In genomic region chr5:30270571-30271190, GRCm38 (mm10) we compare ENCODE assay signal across 8 mouse cellular contexts. TPM values are rescaled to one million over a fixed set of nuclear protein-coding genes. Genes with fewer than 3 reads are reported as not detected.
DNase-seq lines count a peak whose midpoint lies in the region; ATAC-seq and TF ChIP-seq lines count a peak whose summit lies in the region.

No protein-coding gene starts in this region.

- peaks cover 17% of the 10 kb centered on the region; the same call in 1 of the 2 replicates for H3K4me1 ChIP-seq in embryonic facial prominence, embryonic 13.5 days
- H3K4me1 ChIP-seq in embryonic facial prominence, embryonic 10.5 days = peaks cover 3% of the 10 kb centered on the region; the same call in 1 of the 2 replicates
- no peaks in the 10 kb centered on the region for H3K4me1 ChIP-seq in midbrain, embryonic 15.5 days
- no peaks in the 10 kb centered on the region for H3K4me1 ChIP-seq in midbrain, embryonic 13.5 days (replicated peaks)
- H3K4me1 ChIP-seq in stomach, postnatal 0 days (replicated peaks; ENCODE audit: control insufficient read depth, insufficient read depth) = peaks cover 5% of the 10 kb centered on the region; the same call in 1 of the 2 replicates
- H3K4me1 ChIP-seq in midbrain, postnatal 0 days (ENCODE audit: insufficient read depth, low read length) = no peaks in the 10 kb centered on the region

- H3K36me3 ChIP-seq in embryonic facial prominence, embryonic 13.5 days = peaks cover 25% of the 10 kb centered on the region
- peaks cover 30% of the 10 kb centered on the region for H3K36me3 ChIP-seq in embryonic facial prominence, embryonic 10.5 days (replicated peaks)
- peaks cover 5% of the 10 kb centered on the region; the same call in 1 of the 2 replicates for H3K36me3 ChIP-seq in midbrain, embryonic 15.5 days (replicated peaks)
- peaks cover 25% of the 10 kb centered on the region for H3K36me3 ChIP-seq in midbrain, embryonic 13.5 days
- H3K36me3 ChIP-seq in stomach, postnatal 0 days (ENCODE audit: control insufficient read depth, insufficient read depth, low read length) = peaks cover 18% of the 10 kb centered on the region; the same call in 1 of the 2 replicates
- peaks cover 5% of the 10 kb centered on the region; the same call in 1 of the 2 replicates for H3K36me3 ChIP-seq in midbrain, postnatal 0 days (ENCODE audit: insufficient read depth, low read length)

- no peak overlapping the region for H3K4me2 ChIP-seq in embryonic facial prominence, embryonic 13.5 days
- no peak overlapping the region for H3K4me2 ChIP-seq in midbrain, embryonic 15.5 days
- no peak overlapping the region for H3K4me2 ChIP-seq in midbrain, embryonic 13.5 days (replicated peaks)
- no peak overlapping the region for H3K4me2 ChIP-seq in stomach, postnatal 0 days (replicated peaks; ENCODE audit: low read depth)
- no peak overlapping the region for H3K4me2 ChIP-seq in midbrain, postnatal 0 days (ENCODE audit: low read depth, low read length, poor library complexity, severe bottlenecking)

- no peak overlapping the region for H3K4me3 ChIP-seq in embryonic facial prominence, embryonic 13.5 days
- no peak overlapping the region for H3K4me3 ChIP-seq in embryonic facial prominence, embryonic 10.5 days
- no peak overlapping the region for H3K4me3 ChIP-seq in midbrain, embryonic 15.5 days
- H3K4me3 ChIP-seq in midbrain, embryonic 13.5 days (replicated peaks) = no peak overlapping the region
- H3K4me3 ChIP-seq in left cerebral cortex, adult 2 months = no peak overlapping the region
- H3K4me3 ChIP-seq in stomach, postnatal 0 days (ENCODE audit: low read depth, low read length) = no peak overlapping the region
- no peak overlapping the region for H3K4me3 ChIP-seq in midbrain, postnatal 0 days (ENCODE audit: low read depth, low read length)

- no peak for TF ChIP-seq EP300 in stomach, postnatal 0 days (optimal IDR thresholded peaks at IDR 0.05)

- whole genome bisulfite sequencing in embryonic facial prominence, embryonic 13.5 days = 71% methylated on average over 11 of the region's 11 CpGs
- WGBS in embryonic facial prominence, embryonic 10.5 days = 87% methylated on average over 11 of the region's 11 CpGs
- 68% methylated on average over 11 of the region's 11 CpGs for WGBS in midbrain, embryonic 15.5 days
- 76% methylated on average over 11 of the region's 11 CpGs for WGBS in midbrain, embryonic 13.5 days
- 53% methylated on average over 11 of the region's 11 CpGs for WGBS in stomach, postnatal 0 days
- 56% methylated on average over 11 of the region's 11 CpGs for WGBS in midbrain, postnatal 0 days

- TF ChIP-seq CTCF in left cerebral cortex, adult 2 months (IDR thresholded peaks at IDR 0.05) = no peak
- no peak for TF ChIP-seq CTCF in stomach, postnatal 0 days (IDR thresholded peaks at IDR 0.05; ENCODE audit: low read depth)
- no peak for TF ChIP-seq CTCF in midbrain, postnatal 0 days (IDR thresholded peaks at IDR 0.05)

- no peak for DNase-seq in embryonic facial prominence, embryonic 10.5 days (ENCODE audit: low spot score)
- DNase-seq in left cerebral cortex, adult 2 months (ENCODE audit: extremely low spot score in 1 of 2, low spot score in 2 of 2) = peak; percentile 51 to 56
- DNase-seq in stomach, postnatal 0 days (ENCODE audit: low spot score) = no peak
- DNase-seq in natural killer cell, adult 2 months (ENCODE audit: low spot score in 2 of 2) = no peak
- no peak for DNase-seq in midbrain, postnatal 0 days (ENCODE audit: low spot score)

- H3K9ac ChIP-seq in embryonic facial prominence, embryonic 13.5 days = no peak overlapping the region
- no peak overlapping the region for H3K9ac ChIP-seq in midbrain, embryonic 15.5 days
- H3K9ac ChIP-seq in midbrain, embryonic 13.5 days (replicated peaks) = no peak overlapping the region
- H3K9ac ChIP-seq in stomach, postnatal 0 days (ENCODE audit: low read length) = no peak overlapping the region
- no peak overlapping the region for H3K9ac ChIP-seq in midbrain, postnatal 0 days (replicated peaks; ENCODE audit: low read length, poor library complexity, severe bottlenecking)

- intact Hi-C loops in left cerebral cortex, adult 2 months (cut with DNase I) = loop anchor here (2.0 kb wide), 1 partner anchor 34 kb away; no protein-coding TSS in a partner anchor

- H3K9me3 ChIP-seq in embryonic facial prominence, embryonic 13.5 days = no peaks in the 10 kb centered on the region
- no peaks in the 10 kb centered on the region for H3K9me3 ChIP-seq in embryonic facial prominence, embryonic 10.5 days
- no peaks in the 10 kb centered on the region for H3K9me3 ChIP-seq in midbrain, embryonic 15.5 days
- no peaks in the 10 kb centered on the region for H3K9me3 ChIP-seq in midbrain, embryonic 13.5 days
- no peaks in the 10 kb centered on the region for H3K9me3 ChIP-seq in stomach, postnatal 0 days (ENCODE audit: control insufficient read depth, low read length)
- no peaks in the 10 kb centered on the region for H3K9me3 ChIP-seq in midbrain, postnatal 0 days (ENCODE audit: low read length)

- H3K27ac ChIP-seq in embryonic facial prominence, embryonic 13.5 days = peak overlapping the region; percentile 64
- H3K27ac ChIP-seq in embryonic facial prominence, embryonic 10.5 days (replicated peaks) = no peak overlapping the region
- H3K27ac ChIP-seq in midbrain, embryonic 15.5 days = peak overlapping the region; percentile 36; the same call in 1 of the 2 replicates
- no peak overlapping the region for H3K27ac ChIP-seq in midbrain, embryonic 13.5 days
- peak overlapping the region; percentile 47; the same call in 1 of the 2 replicates for H3K27ac ChIP-seq in left cerebral cortex, adult 2 months
- H3K27ac ChIP-seq in stomach, postnatal 0 days (replicated peaks) = peak overlapping the region; percentile 26; the same call in 1 of the 2 replicates
- H3K27ac ChIP-seq in midbrain, postnatal 0 days (ENCODE audit: low read depth, low read length) = no peak overlapping the region

- H3K27me3 ChIP-seq in embryonic facial prominence, embryonic 13.5 days = no peaks in the 10 kb centered on the region
- H3K27me3 ChIP-seq in embryonic facial prominence, embryonic 10.5 days (replicated peaks; ENCODE audit: low read depth, poor library complexity, severe bottlenecking) = no peaks in the 10 kb centered on the region
- no peaks in the 10 kb centered on the region for H3K27me3 ChIP-seq in midbrain, embryonic 15.5 days (replicated peaks)
- H3K27me3 ChIP-seq in midbrain, embryonic 13.5 days = no peaks in the 10 kb centered on the region
- no peaks in the 10 kb centered on the region for H3K27me3 ChIP-seq in stomach, postnatal 0 days (ENCODE audit: control insufficient read depth, insufficient read depth, low read length)
- no peaks in the 10 kb centered on the region for H3K27me3 ChIP-seq in midbrain, postnatal 0 days (ENCODE audit: insufficient read depth, low read length)

- ATAC-seq in embryonic facial prominence, embryonic 13.5 days (ENCODE audit: insufficient number of reproducible peaks, insufficient read depth, low FRiP score, low TSS enrichment, low read depth) = no peak
- ATAC-seq in midbrain, embryonic 15.5 days (replicated peaks) = no peak
- no peak for ATAC-seq in midbrain, embryonic 13.5 days
- ATAC-seq in stomach, postnatal 0 days (ENCODE audit: low FRiP score, low TSS enrichment) = no peak
- ATAC-seq in midbrain, postnatal 0 days (ENCODE audit: low FRiP score) = no peak

RNA-seq across cellular contexts. Expression of gene Drc1, which starts 10.5 kb away (rescaled TPM):
- 0.13 and 0.51 TPM in 2 replicates for polyA plus RNA-seq in embryonic facial prominence, embryonic 13.5 days (2015; fragmentation: Nextera tagmentation; extraction: Ambion mirVana)
- 0.22 and 0.25 TPM in 2 replicates for polyA plus RNA-seq in embryonic facial prominence, embryonic 10.5 days (2016; fragmentation: Nextera tagmentation; extraction: Ambion mirVana)
- 7.2 and 7.4 TPM in 2 replicates for polyA plus RNA-seq in midbrain, embryonic 15.5 days (2015; fragmentation: Nextera tagmentation; extraction: Ambion mirVana)
- polyA plus RNA-seq in midbrain, embryonic 13.5 days (2015; fragmentation: Nextera tagmentation; extraction: Ambion mirVana) = 2.7 and 3.0 TPM in 2 replicates
- total RNA-seq in left cerebral cortex, adult 2 months (2021) = 10 to 100 TPM; 15.2 to 19.2 TPM
- polyA plus RNA-seq in stomach, postnatal 0 days (2015; fragmentation: Nextera tagmentation; extraction: Ambion mirVana) = 1.1 and 1.7 TPM in 2 replicates
- 5.9 and 7.6 TPM in 2 replicates for total RNA-seq in midbrain, postnatal 0 days (2014; rRNA removed)
- 10.2 and 11.2 TPM in 2 replicates for polyA plus RNA-seq in midbrain, postnatal 0 days (2015; fragmentation: Nextera tagmentation; extraction: Ambion mirVana)

RNA-seq across cellular contexts. Expression of gene Selenoi, which starts 38.3 kb away (rescaled TPM):
- polyA plus RNA-seq in embryonic facial prominence, embryonic 13.5 days (2015; fragmentation: Nextera tagmentation; extraction: Ambion mirVana) = 17.6 and 17.8 TPM in 2 replicates
- 21.0 and 21.7 TPM in 2 replicates for polyA plus RNA-seq in embryonic facial prominence, embryonic 10.5 days (2016; fragmentation: Nextera tagmentation; extraction: Ambion mirVana)
- polyA plus RNA-seq in midbrain, embryonic 15.5 days (2015; fragmentation: Nextera tagmentation; extraction: Ambion mirVana) = 28.0 and 31.1 TPM in 2 replicates
- 22.3 and 26.8 TPM in 2 replicates for polyA plus RNA-seq in midbrain, embryonic 13.5 days (2015; fragmentation: Nextera tagmentation; extraction: Ambion mirVana)
- total RNA-seq in left cerebral cortex, adult 2 months (2021) = 10 to 100 TPM; 47.7 to 49.2 TPM
- 25.5 and 26.7 TPM in 2 replicates for polyA plus RNA-seq in stomach, postnatal 0 days (2015; fragmentation: Nextera tagmentation; extraction: Ambion mirVana)
- 99.1 and 113 TPM in 2 replicates for total RNA-seq in midbrain, postnatal 0 days (2014; rRNA removed)
- 24.3 and 26.8 TPM in 2 replicates for polyA plus RNA-seq in midbrain, postnatal 0 days (2015; fragmentation: Nextera tagmentation; extraction: Ambion mirVana)

Comparison
In these comparisons a context has a peak if more than half of its experiments do, and no peak if none do; other contexts are left out.
1. H3K27ac ChIP-seq: peak in embryonic facial prominence, embryonic 13.5 days (single experiment), midbrain, embryonic 15.5 days (single experiment), left cerebral cortex, adult 2 months (single experiment) and stomach, postnatal 0 days (single experiment); none in embryonic facial prominence, embryonic 10.5 days (single experiment), midbrain, embryonic 13.5 days (single experiment) and midbrain, postnatal 0 days (single experiment).
2. DNase-seq: peak in left cerebral cortex, adult 2 months (2 of 2); none in embryonic facial prominence, embryonic 10.5 days (single experiment), stomach, postnatal 0 days (single experiment), natural killer cell, adult 2 months (0 of 2) and midbrain, postnatal 0 days (single experiment).